Mouse (Mus musculus): ENCODE measurements around the gene Svbp.

GRCm38 (mm10) chr4:119180133-119180707 is 14.9 kb upstream of the Svbp start:
- TF ChIP-seq CTCF (IDR thresholded peaks at IDR 0.05; ENCODE audit: low read depth, low read length) = no peak
- TF ChIP-seq POLR2A (IDR thresholded peaks at IDR 0.05; ENCODE audit: extremely low read depth, insufficient read depth, low read length) = no peak

All from liver, adult 2 months (tissue).